Mouse (Mus musculus) gastrocnemius, postnatal 25 days (tissue): Measurements from ENCODE around the gene Hcrt. TPM values are rescaled to one million over a fixed set of nuclear protein-coding genes. Genes with fewer than 3 reads are reported as not detected.

Experiments
- DNase-seq: peaks from one replicate; pipeline ENCODE4 v3.0.0; 2022
- total RNA-seq, 2 experiments: library from RNA; stranded (reverse); gene quantifications; 1 replicate in 1 of 2; 2 replicates in 1 of 2; pipeline ENCODE4 v1.2.3; 2021

Hcrt gene
- total RNA-seq, 2 experiments from 2014 or later: not detected

DNA sequence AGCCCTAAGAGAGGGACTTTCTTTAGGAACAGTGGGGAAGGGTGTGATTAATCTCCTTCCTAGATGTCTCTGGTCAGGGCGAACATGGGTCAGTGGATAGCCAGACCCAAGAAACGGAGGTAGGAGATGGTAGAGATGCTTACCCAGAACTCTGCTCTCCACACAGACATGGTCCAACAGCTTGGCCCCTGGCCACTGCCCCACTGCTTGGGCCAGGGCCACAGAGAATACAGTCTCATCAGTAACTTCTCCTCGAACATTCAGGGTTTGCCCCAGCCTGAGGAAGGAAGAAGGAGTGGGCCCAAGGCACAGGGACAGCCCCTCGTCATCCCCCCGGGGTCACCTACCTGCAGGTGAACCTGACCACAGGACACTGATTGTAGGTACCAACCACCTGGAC is 5.1 kb upstream of the Hcrt start:
- no peak for DNase-seq

DNA sequence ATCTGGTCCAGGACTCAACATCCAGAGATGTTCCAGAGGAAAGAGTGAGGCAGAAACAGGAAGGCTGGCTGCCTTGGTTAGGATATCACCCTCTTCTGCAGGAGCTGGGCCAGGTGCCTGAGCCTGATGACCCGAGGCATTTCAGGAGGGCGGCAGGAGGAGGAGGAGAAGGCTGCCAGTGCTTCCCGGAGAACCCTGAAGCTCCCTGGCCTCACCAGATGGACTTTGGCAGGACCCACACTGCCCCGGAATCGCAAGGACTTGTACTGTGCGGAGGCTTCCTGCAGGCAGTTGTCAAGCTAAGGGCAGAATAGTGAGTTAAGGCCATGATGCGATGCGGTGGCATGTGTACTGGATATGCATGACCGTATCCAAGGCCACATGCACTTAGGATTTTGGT is 4.0 kb upstream of the Hcrt start:
- DNase-seq: no peak

DNA sequence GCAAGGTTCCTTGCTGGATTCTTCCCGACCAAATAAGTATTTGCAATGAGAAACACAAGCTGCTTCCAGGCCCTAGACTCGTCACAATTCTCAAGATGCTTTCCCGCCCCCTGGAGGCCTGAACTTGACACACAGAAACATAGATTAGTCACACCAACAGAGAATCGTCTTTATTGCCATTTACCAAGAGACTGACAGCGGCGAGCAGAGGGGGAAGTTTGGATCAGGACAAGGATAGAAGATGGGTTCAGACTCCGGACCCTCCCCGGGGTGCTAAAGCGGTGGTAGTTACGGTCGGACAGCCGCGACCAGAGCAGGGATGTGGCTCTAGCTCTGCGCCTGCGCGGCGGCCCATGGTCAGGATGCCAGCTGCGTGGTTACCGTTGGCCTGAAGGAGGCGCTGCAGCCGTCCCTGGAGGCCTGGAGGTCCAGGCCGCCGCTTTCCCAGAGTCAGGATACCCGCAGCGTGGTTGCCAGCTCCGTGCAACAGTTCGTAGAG is 1.1 kb downstream of the Hcrt start:
- DNase-seq: peak; percentile 82

DNA sequence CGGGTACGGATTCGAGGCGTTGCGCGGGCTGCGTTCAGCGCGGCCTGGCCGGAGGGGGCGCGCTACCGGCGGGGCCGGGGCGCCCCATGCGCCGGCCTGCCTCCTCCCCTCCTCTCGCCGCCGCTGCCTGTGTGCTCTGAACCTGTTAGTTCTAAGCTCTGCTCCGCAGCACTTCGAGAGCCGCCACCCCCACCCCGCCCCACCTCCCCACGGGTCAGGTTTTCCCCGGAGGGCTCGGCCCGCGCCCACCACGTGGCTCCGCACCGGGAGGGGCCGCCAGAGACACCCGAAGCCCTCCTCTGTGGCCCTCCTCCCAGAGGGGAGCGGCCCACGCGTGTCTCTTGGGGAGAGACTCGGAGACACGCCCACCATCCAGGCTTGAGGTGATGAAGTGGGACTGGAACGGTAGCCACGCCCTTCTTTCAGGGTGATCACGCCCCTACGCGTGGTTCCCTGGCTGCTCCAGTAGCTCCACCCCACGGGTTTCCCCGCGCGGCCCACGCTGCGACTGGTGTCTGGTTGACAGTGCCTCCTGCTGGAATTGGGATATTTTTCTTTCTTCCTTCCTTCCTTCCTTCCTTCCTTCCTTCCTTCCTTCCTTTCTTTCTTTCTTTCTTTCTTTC is 3.0 kb downstream of the Hcrt start, which contains the start of gene Kcnh4:
Gene Kcnh4 (minus strand): TSS at position 332 of the 623 bp plus-strand sequence.
- DNase-seq: no peak

DNA sequence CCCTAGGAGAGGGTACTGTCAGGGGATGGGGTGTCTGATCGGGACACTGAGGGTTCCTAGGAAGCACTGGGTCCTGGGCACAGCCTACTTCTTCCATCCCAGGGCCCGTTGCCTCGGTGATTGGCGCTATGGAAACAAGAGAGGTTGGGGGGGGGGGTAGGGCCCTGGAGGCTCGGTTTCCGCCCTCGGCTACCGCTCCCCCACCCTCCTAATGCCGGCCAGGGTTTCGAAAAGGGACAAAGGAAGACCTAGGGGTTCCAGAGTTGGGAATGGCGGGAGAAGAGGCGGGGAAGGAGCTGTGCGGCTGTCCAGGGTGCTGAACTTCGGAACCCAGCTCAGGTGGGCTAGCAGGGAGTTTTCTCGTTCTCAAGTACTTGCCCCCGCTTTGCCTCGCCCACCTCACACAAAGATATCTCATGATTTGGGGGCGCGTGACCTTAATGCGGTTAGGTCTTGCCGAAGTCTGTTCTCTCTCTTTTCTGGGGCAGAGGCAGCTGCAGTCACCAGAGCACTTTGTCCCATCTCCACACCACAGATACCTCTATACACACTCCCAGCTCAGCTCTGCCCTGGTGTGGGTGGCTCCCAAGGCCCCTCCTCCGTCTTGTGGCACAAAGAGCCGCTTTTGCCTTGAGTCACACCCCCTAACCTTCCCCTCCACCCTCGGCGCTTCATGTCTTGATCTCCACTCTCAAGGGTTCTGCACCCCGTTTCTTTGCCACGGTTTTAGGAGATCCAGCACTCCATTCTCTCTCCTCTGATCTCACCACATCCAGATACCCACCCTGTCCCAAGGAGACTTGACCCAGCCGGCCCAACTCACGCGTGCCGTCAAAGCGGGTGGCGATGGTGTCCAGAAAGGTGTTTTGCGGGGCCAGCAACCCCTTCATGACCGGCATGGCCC is 3.8 kb downstream of the Hcrt start:
- DNase-seq: no peak

DNA sequence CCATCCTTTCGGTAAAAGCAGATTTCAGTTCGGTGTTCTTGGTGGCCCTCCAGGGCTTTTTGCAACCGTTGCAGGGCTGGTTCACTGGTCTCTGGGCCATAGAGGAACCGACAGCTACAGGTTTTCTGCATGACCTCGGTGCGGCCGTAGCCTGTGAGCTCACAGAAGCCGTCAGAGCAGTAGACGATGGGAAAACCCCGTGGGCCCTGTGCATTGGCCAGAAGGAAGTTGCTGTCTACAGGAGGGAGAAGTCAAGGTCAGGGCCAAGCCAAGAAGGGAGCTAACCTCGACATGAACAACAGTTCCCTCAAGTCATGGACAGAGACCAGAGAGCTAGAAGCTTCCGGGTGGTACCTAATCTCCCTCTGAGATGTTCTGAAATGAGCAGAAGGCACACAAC is 5.2 kb downstream of the Hcrt start:
- no peak for DNase-seq

DNA sequence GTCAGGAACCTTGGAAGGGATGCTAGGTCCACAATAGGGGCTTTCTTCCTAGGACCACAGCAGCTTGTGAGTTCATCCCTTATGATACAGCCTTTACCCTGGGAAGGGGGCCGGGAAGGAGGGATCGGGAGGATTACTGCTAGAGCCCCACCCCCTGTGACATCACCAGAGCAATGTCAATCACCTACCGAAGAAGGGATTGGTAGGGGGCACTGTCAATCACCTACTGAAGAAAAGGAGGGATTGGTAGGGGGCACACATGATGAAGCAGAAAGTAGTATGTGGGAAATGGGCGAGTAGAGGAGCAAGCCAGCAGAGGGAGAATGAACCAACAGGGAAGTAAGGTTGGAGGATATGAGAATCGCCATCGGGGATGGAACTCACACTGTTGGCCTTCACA is 6.3 kb downstream of the Hcrt start:
- no peak for DNase-seq

DNA sequence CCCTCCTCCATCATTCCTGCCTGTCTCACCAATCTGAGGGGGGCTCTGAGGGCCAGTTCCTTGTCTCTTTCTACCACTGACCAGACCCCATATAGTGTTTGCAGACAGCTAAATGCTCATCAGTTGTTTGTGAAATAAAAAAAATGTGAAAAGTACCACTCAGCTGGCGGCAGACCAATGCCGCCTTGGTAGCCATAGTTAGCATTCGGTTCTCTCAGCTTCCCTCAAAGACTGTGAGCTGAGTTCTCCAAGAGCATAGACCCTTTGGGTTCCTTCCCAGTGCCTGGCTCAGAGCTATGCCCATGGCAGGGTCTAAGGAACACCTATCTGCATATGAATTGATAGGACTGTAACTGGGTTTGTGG is 8.1 kb downstream of the Hcrt start:
- no peak for DNase-seq

DNA sequence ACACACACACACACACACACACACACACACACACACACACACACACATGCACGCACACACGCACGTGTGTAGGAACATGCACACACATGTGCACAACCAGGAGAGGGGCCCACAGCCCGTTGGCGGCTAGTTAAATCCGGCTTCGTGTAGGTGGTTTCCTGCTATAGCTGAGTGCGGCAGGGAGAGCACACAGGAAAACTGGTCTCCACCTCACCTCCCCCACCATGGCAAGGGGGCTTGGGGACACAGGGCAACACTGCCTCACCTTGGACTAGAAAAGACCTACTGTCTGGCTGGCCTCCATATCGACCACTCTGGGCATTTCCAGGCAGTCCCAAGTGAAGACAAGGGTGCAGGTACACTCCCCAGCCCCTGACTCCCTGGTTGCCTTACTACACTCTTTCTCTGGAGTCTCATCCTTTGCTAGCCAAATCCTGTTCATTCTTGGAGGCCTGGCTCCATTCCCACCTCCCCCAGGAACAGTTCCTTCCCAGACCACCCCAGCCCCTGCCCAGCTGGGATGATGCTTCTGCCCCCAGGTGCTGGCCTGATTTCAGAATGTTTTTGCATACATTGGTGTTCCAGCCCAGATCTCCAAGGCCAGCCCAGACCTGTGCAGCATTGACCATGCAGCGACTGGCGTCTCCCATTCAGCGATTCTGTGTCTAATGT is 8.6 kb downstream of the Hcrt start:
- DNase-seq: no peak

DNA sequence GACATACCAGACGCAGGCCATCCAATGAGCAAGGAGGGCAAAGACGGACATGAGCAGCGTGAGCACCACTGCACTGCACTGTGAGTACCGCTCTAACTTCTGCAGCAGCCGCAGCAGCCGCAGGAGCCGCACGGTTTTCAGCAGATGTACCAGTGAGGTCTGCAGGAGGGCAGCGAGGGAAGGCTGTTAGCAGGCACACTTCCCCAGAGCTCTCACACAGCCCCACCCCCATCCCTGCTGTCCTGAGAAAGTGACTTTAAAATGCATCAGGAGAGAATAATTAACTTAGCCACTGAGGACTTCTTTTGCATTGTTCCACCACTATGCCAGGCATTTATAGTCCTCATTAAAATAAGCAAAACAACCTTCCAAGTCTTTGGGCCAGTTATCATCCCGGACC is 10.4 kb downstream of the Hcrt start:
- DNase-seq: no peak

DNA sequence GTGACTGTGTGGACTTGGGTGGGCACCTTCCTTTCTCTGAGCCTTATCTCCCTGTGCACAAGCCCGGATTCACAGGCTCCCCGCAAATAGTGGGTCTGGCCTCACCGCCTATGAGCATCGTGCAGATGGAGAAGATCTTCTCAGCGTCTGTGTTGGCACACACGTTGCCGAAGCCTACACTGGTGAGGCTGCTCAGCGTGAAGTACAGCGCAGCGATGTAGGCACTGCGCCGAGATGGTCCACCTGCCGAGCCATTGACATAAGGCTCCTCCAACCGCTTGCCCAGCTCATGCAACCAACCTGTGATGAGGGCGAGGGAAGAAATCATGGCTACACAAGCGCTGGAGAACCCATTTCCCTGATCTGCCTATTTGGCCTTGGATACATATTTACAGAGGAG is 12.6 kb downstream of the Hcrt start:
- no peak for DNase-seq

DNA sequence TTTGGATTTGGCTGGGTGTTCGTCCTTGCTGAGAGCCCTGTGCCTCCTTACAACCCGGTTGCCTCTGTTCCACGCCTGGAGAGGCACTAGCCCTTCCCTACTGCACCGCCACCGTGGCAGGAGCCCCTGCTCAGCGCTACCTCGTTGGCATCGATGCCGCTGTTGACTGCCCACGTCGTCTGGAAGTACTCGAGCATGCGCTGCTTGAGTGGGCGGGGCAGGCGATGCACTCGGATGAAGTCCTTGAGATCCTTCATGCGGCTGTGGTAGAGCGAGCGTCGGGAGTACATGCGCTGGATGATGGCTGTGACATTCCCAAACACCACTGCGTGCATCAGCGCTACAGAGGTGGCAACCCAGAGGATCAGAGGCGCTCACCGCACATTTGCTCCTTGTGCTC is 13.3 kb downstream of the Hcrt start:
- no peak for DNase-seq

DNA sequence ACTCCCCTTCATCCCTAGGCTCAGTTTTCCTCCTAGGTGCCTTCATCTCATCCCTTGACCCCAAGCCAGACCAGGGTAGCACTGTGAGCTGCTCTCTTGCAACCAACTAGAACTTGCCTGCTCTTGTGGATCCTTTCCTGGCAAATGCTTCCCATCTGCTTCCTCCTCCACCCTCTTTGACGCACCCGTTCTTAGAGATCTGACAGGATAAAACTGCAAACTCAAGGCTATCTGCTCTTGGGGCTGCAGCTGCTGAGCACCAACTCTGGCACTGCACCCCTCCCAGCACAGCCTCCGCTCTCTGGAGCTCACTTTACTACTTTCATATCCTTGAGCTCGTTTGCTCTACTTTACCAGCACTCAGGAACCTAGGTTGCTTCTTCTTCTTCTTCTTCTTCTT is 14.1 kb downstream of the Hcrt start:
- no peak for DNase-seq

DNA sequence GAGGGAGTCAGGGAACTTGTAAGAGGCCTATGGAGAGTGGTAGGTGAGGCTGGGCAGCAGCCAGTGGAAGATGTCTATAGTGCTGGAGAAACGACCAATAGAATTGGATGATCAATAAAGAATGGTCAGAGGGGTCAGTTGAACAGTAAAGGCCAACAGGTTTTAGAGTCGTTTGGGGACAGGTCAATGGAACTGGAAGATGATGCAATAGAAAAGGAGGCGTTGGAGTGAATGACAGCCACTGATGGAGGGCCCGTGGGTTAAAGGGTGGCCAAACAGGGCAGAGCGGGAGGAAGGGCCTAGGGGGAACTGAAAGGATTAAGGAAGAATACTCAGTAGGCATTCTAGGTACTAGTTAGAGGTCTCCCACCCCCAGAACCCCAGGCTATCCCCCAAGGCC is 15.6 kb downstream of the Hcrt start:
- DNase-seq: no peak

DNA sequence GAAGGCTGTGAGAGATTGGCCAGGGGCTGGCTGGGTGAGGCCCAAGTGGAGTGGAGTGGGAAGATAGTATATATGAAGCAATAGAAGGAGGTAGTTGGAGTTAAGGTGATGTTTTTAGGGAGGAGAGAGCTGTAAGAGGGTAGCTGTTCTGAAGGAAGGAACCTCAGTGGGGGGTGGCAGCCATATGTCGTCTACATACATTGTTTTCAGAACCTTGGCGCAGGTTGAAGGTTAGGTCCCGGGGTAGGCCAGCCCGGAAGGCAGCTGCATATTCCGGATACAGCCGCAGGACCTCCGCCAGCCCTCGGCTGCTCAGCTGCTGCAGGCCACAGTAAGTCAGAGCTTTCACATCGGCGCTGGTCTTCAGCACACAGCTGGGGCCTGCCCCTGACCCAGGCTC is 16.2 kb downstream of the Hcrt start:
- DNase-seq: no peak

DNA sequence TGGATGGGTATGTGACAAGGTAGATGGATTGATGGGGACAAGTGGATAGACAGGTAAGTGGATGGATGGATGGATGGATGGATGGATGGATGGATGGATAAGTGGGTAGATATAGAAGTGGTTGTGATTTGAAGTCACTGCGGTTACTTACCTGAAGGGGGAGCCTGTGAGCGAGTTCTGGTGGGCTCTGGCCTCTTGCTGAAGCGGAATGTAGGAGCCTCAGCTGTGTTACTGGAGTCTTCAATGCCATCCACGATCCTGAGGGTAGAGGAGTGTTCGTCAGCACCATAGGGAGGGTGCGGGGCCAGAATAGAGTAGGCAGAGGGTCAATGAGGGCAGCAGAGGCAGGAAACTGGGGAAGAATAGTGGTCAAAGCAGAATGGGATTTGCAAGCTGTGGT is 17.6 kb downstream of the Hcrt start:
- no peak for DNase-seq

DNA sequence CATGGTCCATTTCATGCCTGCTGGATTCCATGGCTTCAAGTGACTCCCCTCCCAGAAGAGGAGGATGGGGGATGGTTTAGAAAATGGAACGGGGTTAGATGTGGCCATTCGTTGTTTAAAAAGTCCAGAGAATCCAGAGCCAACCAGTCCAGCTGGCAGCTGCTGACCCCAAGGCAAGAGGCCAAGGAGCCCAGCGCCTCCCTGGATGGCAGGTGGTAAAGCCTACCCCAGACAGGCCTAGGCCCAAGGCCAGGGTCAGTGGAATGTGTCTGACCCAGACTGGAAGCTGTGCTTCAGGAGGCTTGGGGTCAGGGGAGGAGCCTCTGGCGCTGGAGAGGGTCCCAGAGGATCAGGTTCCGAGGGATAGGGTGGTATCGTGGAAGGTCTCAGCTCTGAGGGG is 21.4 kb downstream of the Hcrt start:
- DNase-seq: peak; percentile 73

DNA sequence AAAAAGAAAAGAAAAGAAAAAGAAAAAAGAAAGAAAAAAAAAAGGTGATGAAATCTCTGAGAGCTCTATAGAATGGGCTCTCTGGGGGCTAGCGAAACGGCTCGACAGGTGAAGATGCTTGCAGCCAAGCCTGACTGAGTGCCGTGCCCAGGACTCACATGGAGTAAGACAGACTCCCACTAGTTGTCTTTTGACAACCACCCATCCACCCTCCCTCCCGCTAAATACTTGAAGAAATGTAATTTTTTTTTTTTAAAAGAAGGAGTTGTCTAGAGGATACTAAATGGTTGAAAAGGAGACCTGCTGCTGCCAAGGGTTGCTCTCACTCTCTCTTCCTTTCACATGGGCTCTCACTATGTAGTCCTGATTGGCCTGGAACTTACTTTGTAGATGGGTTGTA is 24.0 kb downstream of the Hcrt start:
- no peak for DNase-seq

DNA sequence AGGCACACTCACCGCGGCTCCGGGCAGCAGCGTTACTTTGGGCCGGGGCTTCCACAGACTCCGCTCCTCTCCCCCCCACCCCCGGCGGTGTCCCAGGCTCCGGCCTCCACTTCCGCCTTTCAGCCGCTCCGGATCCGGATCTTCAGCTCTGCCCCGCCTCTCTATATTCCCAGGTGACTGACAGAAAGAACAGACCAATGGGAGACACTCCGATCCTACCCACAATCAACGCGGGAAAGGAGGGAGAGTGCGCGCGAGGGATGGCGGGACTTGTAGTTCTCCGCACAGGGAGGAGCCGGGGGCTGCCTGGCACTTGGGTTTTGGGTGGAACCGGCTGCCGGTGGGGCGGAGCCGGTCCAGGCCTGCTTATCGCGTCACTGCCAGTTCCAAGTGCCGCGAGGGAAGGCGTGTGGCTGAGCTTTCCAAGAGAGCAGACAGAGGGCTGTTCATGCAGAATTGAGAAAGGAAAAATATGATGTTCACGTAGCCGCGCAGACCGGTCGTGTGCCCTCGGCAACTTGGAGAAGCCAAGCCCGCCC is 24.6 kb downstream of the Hcrt start, which contains the start of gene Rab5c:
Gene Rab5c (minus strand): TSS at position 150 of the 539 bp plus-strand sequence.
- peak; percentile 99 for DNase-seq

DNA sequence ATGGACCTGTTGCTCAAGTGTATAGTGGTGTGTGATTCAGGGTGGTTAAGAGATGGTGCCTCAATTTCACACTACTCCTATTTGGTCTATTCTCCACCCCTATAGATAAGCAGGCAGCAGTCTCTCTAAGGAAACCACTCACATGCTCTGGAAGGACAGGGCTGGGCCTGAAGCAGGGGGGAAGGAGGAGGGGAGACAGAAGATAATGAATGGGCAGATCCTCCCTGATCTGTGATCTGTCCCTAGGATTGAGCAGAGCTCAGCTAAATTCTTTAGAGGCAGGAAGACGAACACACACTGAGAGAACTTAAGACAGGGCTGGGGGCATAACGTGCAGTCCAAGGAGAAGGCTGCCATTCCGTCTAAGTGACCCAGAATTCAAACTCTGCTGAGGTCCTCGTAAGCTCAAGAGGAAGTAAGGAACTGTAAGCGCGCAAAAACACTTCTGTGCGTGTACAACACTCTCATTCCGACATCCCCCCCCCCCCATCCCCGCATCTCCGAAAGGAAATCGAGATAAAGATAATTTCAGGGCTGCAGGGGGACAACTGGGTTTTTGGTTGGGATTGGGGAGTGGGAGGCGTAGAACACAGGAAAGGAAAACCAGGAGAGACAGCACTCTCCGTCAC is 25.5 kb downstream of the Hcrt start:
- no peak for DNase-seq

DNA sequence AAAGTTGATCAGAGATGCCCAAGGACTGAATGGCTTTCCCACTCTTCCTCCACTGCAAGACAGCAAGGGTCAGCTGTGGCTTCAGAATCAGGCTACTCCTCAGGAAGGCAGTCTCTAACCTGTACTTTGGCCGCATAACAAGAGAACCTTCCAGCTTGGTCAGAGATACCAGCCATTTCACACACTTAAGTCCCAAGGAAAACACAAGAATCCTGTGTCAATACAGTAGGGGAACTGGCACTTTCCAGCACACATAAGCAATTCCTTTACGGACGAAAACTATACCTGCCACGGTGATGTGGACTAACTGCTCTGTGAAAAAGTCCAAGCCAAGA is 26.0 kb downstream of the Hcrt start:
- no peak for DNase-seq

DNA sequence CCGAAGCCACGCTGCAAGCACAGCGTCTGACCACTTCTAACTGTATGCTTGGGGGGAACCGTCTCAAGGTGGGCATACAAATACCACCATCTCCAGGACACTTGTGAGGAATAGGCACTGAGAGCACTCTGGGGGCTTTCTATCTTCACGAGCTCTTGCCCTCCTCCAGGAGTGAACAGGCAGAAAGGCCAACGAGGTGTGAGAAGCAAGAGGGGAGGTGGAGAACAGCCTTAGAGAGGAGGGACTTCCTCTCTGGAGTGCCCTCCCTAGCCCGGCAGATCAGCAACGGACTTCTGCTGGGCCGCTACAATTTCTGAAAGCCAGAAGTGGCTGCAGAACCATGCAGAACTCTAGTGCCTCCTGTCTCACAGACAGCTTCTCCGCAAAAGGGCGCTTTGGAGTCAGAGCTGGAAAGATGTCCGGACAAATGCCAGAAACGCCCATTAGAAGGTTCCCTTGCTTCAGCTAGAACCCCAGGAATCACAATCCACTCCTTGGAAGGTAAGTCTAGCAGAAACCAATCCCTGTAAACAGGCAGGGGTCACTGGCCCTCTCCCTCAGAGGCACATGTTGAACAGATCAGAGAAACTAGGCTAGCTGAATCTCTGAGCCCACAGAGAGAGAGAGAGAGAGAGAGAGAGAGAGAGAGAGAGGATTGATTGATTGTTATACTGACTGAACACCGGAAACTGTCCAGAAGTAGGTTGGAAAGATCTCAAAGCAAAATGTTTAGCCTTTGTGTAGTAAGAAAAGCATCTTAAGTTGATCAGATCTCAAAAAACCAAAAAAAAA is 26.6 kb downstream of the Hcrt start:
- no peak for DNase-seq
